ENCODE assay signal across 12 mouse cellular contexts in the genomic region with DNA sequence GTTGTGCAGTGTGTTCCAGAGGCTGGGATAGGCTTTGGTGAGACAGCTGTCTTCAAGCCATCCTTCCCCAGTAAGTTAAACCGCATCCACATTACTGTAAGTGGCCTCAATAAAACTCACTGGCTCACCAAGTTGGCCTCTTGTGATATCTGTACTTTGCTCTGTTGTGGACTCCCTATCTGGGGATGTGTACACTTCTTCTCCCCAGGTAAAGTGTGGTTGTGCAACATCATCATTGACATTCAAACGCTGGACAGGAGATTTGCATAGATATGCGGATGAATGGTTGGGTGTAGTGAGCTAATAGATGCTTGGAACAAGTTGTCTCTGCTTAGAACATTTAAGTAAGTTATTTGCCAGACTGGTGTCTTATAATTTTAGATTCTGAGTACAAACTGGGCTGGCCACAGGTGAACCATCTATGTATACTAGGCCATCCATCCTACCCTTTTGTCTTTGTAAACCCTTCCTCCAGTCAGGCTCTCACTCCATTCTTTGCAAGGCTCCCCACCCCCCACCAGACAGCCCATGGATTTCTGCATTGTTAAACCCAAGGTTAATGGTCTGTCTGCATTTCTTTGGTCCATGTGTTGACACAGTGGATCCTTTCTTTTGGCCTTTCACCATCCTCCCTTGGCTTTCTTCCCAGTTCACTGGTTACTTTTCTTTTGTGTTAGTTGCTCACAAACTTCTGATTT.
DNase-seq lines count a peak whose midpoint lies in the region; ATAC-seq and TF ChIP-seq lines count a peak whose summit lies in the region.
"Had no signal": no experiment of that assay in that cellular context is flagged by ENCODE, and none has a peak within 500 bp of the region (broad histone marks: within the 10 kb centered on the region; RNA-seq: fewer than 3 reads in every experiment).

No protein-coding gene starts in this region.

- WGBS in forebrain, embryonic 12.5 days = 82% methylated on average over 3 of the region's 3 CpGs
- WGBS in forebrain, postnatal 0 days = 77% methylated on average over 3 of the region's 3 CpGs
- WGBS in liver, embryonic 12.5 days (ENCODE audit: insufficient replicate concordance) = 67% methylated on average over 3 of the region's 3 CpGs
- WGBS in liver, embryonic 11.5 days = 70% methylated on average over 3 of the region's 3 CpGs
- WGBS in embryonic facial prominence, embryonic 10.5 days = 88% methylated on average over 3 of the region's 3 CpGs
- 87% methylated on average over 3 of the region's 3 CpGs for WGBS in hindbrain, embryonic 12.5 days

- no peak overlapping the region for H3K4me3 ChIP-seq in forebrain, embryonic 12.5 days (replicated peaks)
- H3K4me3 ChIP-seq in forebrain, postnatal 0 days (ENCODE audit: low read depth, low read length) = no peak overlapping the region
- H3K4me3 ChIP-seq in liver, embryonic 12.5 days = no peak overlapping the region
- H3K4me3 ChIP-seq in liver, embryonic 11.5 days (ENCODE audit: low read depth, low read length) = no peak overlapping the region
- H3K4me3 ChIP-seq in embryonic facial prominence, embryonic 10.5 days = no peak overlapping the region
- H3K4me3 ChIP-seq in hindbrain, embryonic 12.5 days = no peak overlapping the region
- H3K4me3 ChIP-seq in left cerebral cortex, adult 2 months = no peak overlapping the region
- H3K4me3 ChIP-seq: limb, embryonic 13.5 days had no signal

- peaks cover 12% of the 10 kb centered on the region; the same call in 1 of the 2 replicates for H3K4me1 ChIP-seq in forebrain, embryonic 12.5 days
- no peaks in the 10 kb centered on the region for H3K4me1 ChIP-seq in forebrain, postnatal 0 days (ENCODE audit: insufficient read depth)
- H3K4me1 ChIP-seq in liver, embryonic 12.5 days = no peaks in the 10 kb centered on the region
- no peaks in the 10 kb centered on the region for H3K4me1 ChIP-seq in liver, embryonic 11.5 days (replicated peaks; ENCODE audit: control insufficient read depth, insufficient read depth, low read length)
- H3K4me1 ChIP-seq in embryonic facial prominence, embryonic 10.5 days = peaks cover 17% of the 10 kb centered on the region
- H3K4me1 ChIP-seq in hindbrain, embryonic 12.5 days = no peaks in the 10 kb centered on the region
- H3K4me1 ChIP-seq: limb, embryonic 13.5 days had no signal

- no peaks in the 10 kb centered on the region for H3K27me3 ChIP-seq in forebrain, embryonic 12.5 days
- no peaks in the 10 kb centered on the region for H3K27me3 ChIP-seq in forebrain, postnatal 0 days (ENCODE audit: insufficient read depth, low read length)
- no peaks in the 10 kb centered on the region for H3K27me3 ChIP-seq in liver, embryonic 12.5 days (replicated peaks)
- H3K27me3 ChIP-seq in liver, embryonic 11.5 days (replicated peaks; ENCODE audit: control insufficient read depth, insufficient read depth, low read length) = no peaks in the 10 kb centered on the region
- no peaks in the 10 kb centered on the region for H3K27me3 ChIP-seq in embryonic facial prominence, embryonic 10.5 days (replicated peaks; ENCODE audit: low read depth, poor library complexity, severe bottlenecking)
- no peaks in the 10 kb centered on the region for H3K27me3 ChIP-seq in hindbrain, embryonic 12.5 days
- H3K27me3 ChIP-seq: limb, embryonic 13.5 days had no signal

- no peak overlapping the region for H3K4me2 ChIP-seq in forebrain, embryonic 12.5 days
- no peak overlapping the region for H3K4me2 ChIP-seq in forebrain, postnatal 0 days (ENCODE audit: low read depth)
- H3K4me2 ChIP-seq in liver, embryonic 12.5 days = no peak overlapping the region
- H3K4me2 ChIP-seq in liver, embryonic 11.5 days = no peak overlapping the region
- no peak overlapping the region for H3K4me2 ChIP-seq in hindbrain, embryonic 12.5 days (replicated peaks)
- H3K4me2 ChIP-seq: limb, embryonic 13.5 days had no signal

- H3K9me3 ChIP-seq in forebrain, embryonic 12.5 days = no peaks in the 10 kb centered on the region
- no peaks in the 10 kb centered on the region for H3K9me3 ChIP-seq in forebrain, postnatal 0 days (ENCODE audit: low read length)
- H3K9me3 ChIP-seq in liver, embryonic 12.5 days (replicated peaks) = no peaks in the 10 kb centered on the region
- no peaks in the 10 kb centered on the region for H3K9me3 ChIP-seq in liver, embryonic 11.5 days (ENCODE audit: control insufficient read depth, low read length)
- no peaks in the 10 kb centered on the region for H3K9me3 ChIP-seq in embryonic facial prominence, embryonic 10.5 days
- H3K9me3 ChIP-seq in hindbrain, embryonic 12.5 days (replicated peaks) = no peaks in the 10 kb centered on the region
- H3K9me3 ChIP-seq: limb, embryonic 13.5 days had no signal

- no peak for TF ChIP-seq CTCF in forebrain, postnatal 0 days (IDR thresholded peaks at IDR 0.05; ENCODE audit: low read depth)
- TF ChIP-seq CTCF in left cerebral cortex, adult 2 months (IDR thresholded peaks at IDR 0.05) = no peak

- no peak overlapping the region for H3K9ac ChIP-seq in forebrain, embryonic 12.5 days
- no peak overlapping the region for H3K9ac ChIP-seq in forebrain, postnatal 0 days
- H3K9ac ChIP-seq in liver, embryonic 12.5 days = no peak overlapping the region
- H3K9ac ChIP-seq in liver, embryonic 11.5 days (ENCODE audit: low read depth, low read length) = no peak overlapping the region
- no peak overlapping the region for H3K9ac ChIP-seq in hindbrain, embryonic 12.5 days
- H3K9ac ChIP-seq: limb, embryonic 13.5 days had no signal

- intact Hi-C loops in left cerebral cortex, adult 2 months (cut with DNase I) = no loop called here

- H3K27ac ChIP-seq in forebrain, embryonic 12.5 days = peak overlapping the region; percentile 2; the same call in 1 of the 2 replicates
- H3K27ac ChIP-seq in forebrain, postnatal 0 days (ENCODE audit: low read depth, low read length) = no peak overlapping the region
- no peak overlapping the region for H3K27ac ChIP-seq in liver, embryonic 12.5 days
- H3K27ac ChIP-seq in liver, embryonic 11.5 days (ENCODE audit: low read depth, low read length) = no peak overlapping the region
- H3K27ac ChIP-seq in embryonic facial prominence, embryonic 10.5 days (replicated peaks) = 0 out of 2 replicates have a peak overlapping the region, but pooled peaks have one; percentile 10
- H3K27ac ChIP-seq in hindbrain, embryonic 12.5 days = no peak overlapping the region
- H3K27ac ChIP-seq in left cerebral cortex, adult 2 months = no peak overlapping the region
- H3K27ac ChIP-seq: limb, embryonic 13.5 days; macrophage had no signal

- no peak for DNase-seq in forebrain, postnatal 0 days
- no peak for DNase-seq in liver, embryonic 11.5 days (ENCODE audit: low spot score)
- DNase-seq in embryonic facial prominence, embryonic 10.5 days (ENCODE audit: low spot score) = no peak
- DNase-seq in testis, postnatal 14 days (ENCODE audit: low spot score) = peak; percentile 37
- DNase-seq in left cerebral cortex, adult 2 months (ENCODE audit: extremely low spot score in 1 of 2, low spot score in 2 of 2) = no peak
- DNase-seq: cerebellum, adult 2 months; layer of hippocampus, postnatal 36 days had no signal

- no peaks in the 10 kb centered on the region for H3K36me3 ChIP-seq in forebrain, embryonic 12.5 days (replicated peaks)
- no peaks in the 10 kb centered on the region for H3K36me3 ChIP-seq in forebrain, postnatal 0 days (ENCODE audit: insufficient read depth)
- no peaks in the 10 kb centered on the region for H3K36me3 ChIP-seq in liver, embryonic 12.5 days
- H3K36me3 ChIP-seq in liver, embryonic 11.5 days (ENCODE audit: control insufficient read depth, insufficient read depth, low read length) = no peaks in the 10 kb centered on the region
- no peaks in the 10 kb centered on the region for H3K36me3 ChIP-seq in embryonic facial prominence, embryonic 10.5 days (replicated peaks)
- no peaks in the 10 kb centered on the region for H3K36me3 ChIP-seq in hindbrain, embryonic 12.5 days
- H3K36me3 ChIP-seq: limb, embryonic 13.5 days had no signal

- no peak for ATAC-seq in forebrain, embryonic 12.5 days (ENCODE audit: low FRiP score)
- ATAC-seq in forebrain, postnatal 0 days = no peak
- ATAC-seq in liver, embryonic 12.5 days = peak; percentile 52
- no peak for ATAC-seq in liver, embryonic 11.5 days (replicated peaks; ENCODE audit: low FRiP score)
- no peak for ATAC-seq in hindbrain, embryonic 12.5 days (ENCODE audit: low FRiP score)

Comparison
In these comparisons a context has a peak if more than half of its experiments do, and no peak if none do; other contexts are left out.
1. H3K27ac ChIP-seq: peak in forebrain, embryonic 12.5 days (single experiment) and embryonic facial prominence, embryonic 10.5 days (single experiment); none in forebrain, postnatal 0 days (single experiment), liver, embryonic 12.5 days (single experiment), liver, embryonic 11.5 days (single experiment), hindbrain, embryonic 12.5 days (single experiment) and left cerebral cortex, adult 2 months (single experiment).